Mouse (Mus musculus) embryo, embryonic 10 days (tissue): ENCODE measurements around the gene Olfml2b.

ENCODE experiments used
- DNase-seq: peaks from one replicate; pipeline ENCODE4 v3.0.0-alpha.2; 2015; ENCODE audit warnings: low spot score

Olfml2b gene

DNA sequence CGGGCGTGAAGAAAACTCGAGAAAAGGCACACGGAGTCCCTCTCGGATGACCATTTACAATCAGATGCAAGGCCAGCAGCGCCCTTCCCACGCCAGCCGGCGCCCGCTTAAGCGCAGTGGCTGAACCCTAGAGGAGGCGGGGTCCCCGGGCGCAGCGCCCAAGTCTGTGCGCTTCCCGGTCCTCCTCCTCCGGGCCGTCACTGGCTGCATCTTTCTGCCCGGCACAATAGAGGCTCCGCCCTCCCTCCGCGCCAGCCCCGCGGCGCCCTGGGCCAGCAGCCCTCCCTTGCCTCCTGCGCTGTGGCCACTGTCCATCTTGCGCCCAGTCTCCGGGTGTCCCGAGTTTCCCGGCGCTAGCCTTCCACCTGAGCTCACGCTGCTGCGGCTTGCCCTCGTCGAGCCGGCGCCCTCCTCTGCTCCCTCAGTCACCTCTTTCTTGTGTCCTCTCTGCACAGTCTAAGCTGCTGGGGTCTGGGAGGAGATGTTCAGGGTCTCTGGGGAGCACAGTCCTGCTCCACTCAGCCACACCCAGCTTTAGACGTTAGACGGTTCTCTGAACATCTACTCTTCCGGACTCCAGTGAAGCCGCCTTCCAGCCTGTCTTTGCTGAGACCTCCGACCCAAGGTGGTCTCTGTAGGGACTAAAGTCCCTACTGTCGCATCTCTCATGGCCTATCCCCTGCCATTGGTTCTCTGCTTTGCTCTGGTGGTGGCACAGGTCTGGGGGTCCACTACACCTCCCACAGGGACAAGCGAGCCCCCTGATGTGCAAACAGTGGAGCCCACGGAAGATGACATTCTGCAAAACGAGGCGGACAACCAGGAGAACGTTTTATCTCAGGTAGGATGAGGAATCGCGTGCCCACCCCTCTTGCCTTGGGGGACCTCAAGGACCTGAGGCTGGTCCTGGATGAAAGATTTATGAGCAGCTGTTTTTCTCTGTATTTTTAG is at the start of gene Olfml2b:
Gene Olfml2b (plus strand): TSS at position 278 of the 951 bp plus-strand sequence.
- DNase-seq: peak; percentile 94

DNA sequence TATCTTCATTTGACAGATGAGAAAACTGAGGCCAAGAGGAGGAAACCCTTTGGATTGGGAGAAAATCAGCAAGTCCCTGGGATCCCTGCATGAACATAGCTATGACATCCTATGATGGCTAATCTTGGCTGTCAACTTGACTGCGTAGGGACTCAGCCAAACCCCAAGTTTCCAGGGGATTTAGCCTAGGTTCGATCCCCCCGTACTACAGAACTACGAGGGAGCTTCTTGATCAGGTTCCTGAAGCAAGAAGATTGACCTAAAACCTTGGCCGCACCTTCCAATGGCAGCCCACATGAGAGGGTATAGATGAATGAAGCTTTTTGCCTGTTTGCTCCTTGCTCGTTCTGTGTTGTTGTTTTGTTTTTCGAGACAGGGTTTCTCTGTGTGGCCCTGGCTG is 49.8 kb upstream of the Olfml2b start:
- no peak for DNase-seq

DNA sequence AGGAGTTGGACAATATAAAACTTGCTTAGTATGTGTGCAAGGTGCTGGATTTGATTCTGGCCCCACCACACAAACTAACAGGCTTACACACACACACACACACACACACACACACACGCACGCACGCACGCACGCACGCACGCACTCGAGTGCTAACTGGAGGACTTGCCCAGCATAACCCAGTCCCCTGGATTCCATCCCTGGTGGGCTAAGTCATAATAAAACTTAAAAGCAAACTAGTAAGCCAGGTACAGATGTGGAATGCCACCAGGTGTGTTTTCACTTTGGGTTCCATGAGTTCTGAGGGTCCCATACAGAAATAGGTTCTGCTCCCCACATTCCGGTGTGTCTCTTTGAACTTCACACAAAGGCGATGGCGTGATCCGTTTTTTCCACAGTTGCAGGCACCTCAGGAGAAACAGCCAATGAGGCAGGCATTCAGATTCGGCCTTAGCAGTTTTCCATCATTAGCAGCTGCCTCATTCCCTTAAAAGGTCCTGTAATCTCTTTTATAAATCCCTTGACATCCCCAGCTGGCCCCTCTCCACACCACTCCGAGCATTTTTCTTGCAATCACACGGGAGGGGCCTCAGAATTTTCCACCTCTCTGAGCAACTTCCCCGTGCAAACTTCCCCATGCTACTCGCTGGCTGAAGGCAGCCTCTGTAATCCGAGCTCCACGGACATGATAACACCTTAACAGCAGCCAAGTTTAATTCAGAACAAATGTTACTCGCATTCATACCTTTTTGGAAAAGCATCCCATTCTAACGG is 38.9 kb upstream of the Olfml2b start:
- DNase-seq: no peak

DNA sequence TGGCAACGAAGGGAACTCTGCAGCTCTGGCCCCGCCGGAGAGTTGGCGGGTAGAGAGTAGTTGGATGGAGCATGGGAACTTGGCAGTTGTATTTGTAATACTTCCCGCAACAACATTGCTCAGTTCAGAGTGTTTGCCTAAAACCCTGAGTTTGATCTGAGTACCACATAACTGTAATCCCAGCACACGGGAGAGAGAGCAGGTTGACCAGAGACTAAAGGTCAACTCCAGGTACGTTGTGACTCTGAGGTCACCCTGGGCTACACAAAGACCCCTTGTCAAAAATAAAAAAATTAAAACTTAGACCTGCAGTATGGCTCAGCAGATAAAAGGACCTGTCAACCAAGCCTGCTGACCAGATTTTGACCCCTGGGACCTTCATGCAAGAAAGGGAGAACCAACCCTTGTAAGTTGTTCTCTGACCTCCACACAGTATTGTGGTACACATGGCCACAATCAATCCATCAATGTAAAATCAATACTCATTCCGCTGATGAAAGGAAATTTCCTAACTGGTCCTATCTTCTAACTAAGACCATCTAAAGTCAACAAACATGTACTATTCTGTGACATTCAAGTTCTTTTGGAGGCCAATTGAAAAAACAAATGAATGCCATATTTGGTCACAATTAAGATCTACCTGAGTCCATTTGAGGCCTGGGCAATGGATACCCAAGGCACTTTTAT is 37.0 kb upstream of the Olfml2b start:
- no peak for DNase-seq

DNA sequence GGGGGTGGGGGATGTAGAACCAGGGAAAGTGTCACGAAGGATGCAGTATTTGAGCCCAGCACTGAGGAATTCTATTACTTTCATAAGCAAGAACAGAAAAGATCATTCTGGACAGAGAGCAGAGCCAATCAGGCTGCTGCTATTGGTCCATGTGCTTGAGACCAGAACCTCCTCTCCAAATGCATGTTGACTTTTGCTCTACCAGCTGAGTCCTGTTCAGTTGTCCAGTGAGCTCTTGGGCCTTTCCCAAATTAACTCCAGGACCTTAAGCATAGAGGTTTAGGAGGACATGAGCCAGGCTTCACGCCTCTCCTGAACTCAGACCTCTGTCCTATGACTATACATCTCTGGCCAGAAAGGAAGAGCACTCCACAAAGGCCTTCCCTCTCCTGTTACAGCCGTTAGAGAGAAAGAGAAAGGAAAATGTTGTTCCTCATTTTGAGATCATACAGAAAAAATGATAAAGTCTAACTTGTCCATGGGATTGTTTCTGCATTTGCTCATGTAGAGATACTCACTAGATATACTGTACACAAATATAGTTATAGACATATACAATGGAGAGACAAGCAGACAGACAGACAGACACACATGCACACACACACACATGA is 35.8 kb upstream of the Olfml2b start:
- no peak for DNase-seq

DNA sequence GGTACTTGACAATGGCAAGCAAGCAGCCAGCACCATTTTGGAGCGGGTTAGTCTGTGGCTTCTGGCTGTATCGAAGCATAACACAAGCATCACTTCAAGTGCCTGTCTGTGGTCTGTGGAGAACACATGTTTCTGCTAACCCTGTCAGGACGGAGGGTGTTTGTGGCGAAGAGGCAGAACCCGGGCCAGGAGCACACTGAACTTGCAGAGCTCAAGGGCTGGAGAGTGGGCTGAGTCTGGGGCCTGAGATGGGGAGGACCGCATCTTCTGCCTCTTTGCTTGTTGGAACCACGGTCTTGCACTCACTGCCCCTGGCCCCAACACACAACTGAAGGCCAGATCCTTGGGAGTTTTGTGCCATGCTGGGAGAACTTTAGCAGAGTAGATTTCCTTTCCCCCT is 34.5 kb upstream of the Olfml2b start:
- no peak for DNase-seq

DNA sequence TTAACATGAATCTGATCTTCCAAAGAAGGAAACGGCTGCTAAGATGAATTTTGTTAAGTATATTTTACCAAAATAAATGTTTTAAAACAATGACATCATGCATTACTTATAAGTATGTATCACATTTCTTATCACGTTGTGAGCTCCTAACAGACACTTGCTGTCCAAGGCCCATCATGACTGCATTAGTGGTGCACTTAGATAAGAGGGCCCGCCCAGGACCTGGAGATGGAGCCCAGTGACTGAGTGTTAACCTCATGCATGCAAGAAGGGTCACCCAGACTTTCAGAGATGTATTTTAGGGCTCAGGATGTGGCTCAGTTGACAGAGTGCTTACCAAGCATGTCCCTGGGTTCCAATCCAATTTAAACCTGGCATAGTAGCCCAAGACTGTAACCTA is 34.0 kb upstream of the Olfml2b start:
- no peak for DNase-seq

DNA sequence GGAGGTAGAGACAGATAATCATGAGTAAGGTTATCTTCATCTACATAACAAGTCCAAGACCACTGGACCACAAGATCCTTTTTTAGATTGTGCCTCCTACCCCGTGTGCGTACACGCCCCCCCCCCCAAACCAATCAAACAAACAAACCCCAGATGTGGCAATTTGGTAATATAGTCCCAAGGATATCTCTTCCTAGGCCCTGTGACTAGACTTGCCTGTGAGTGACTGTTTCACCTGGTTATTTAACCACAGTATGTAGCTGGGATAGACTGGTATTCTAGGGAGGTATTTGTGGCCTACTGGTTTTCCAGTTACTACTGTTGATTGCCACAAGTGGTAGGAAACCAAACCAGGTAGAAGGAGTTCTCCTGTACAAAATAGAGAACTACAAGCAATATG is 33.6 kb upstream of the Olfml2b start:
- DNase-seq: no peak

DNA sequence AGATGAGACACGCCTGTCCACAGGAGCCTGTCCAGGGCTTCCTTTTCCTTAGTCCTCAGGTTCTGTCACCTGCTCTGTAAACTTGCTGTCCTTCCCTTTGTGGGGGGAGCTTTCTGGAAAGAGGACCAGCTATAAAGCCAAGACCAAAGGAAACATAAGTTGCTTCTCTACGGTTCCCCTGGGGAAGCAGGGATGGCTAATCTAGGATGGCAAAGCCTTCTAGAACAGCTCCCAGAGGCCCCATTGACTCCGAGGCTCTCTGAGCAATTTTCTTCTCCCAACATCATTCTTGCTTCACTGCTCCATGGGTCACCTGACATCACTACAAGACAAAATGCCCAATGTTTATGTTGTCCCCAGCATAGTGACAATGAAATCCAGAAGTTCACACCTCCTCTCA is 32.7 kb upstream of the Olfml2b start:
- no peak for DNase-seq

DNA sequence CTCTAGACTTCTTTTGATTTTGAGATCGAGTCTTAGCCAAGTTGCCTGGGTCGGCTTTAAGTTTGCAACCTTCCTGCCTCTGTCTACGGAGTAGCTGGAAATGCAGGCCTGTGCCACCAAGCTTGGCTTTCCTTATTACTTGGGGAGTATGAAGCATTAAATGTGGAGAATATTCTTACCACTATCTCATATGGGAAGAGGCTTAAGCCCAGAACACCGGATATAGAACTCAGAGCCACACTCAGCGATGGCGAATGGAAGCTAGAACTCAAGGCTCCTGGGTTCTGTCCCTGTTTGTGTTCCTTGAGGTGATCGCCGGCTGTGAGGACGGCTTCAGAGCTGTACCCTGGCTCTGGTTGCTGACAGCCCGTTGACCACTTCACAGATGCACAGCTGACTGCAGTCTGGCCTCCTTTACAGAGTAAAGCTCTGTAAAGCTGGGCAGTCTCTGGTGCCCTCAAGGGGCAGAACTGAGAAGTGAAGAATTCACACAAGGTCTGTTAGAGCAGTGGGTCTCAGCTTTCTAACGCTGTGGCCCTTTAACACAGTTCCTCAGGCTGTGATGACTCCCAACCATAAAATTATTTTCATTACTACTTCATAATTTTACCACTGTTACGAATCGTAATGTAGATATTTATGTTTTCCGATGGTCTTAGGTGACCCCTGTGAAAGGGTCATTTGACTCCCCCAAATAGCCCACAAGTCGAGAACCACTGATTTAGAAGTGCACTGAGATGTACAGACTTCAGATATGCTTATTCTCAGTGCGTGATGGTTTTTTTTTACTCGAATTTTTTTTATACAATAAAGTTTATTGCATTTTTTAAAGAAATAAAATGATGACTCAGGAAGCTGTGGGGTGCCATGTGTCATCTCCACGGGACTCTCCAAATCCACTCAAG is 31.1 kb upstream of the Olfml2b start:
- peak; percentile 84 for DNase-seq

DNA sequence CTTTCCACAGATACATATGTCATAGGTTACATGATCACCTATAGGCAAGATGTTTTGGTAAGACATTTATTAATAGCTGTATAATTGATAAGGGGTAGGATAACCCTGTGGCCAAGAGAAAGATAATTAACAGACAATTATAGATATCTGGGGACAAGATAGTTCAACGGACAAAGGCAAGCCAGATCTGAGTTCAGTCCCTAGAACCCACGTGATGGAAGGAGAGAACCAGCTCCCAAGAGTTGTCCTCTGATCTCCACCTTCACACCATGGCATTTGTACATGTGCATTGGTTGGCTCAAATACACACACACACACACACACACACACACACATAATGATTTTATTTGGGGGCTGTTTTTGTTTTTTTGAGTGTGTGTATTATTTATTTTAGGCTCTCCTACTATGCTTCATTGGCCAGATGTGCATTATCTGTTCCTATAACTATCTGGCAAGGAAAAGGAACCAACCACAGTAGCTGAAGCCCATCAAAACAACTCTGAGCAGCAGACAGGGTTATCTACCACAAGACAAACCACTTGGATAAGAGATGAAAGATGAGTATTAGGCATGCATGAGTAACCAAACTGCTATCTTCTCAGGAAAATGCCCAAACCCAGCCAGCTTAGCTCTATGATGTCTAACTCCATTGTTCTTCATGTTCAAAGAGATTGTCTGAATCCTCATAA is 24.5 kb upstream of the Olfml2b start:
- no peak for DNase-seq

DNA sequence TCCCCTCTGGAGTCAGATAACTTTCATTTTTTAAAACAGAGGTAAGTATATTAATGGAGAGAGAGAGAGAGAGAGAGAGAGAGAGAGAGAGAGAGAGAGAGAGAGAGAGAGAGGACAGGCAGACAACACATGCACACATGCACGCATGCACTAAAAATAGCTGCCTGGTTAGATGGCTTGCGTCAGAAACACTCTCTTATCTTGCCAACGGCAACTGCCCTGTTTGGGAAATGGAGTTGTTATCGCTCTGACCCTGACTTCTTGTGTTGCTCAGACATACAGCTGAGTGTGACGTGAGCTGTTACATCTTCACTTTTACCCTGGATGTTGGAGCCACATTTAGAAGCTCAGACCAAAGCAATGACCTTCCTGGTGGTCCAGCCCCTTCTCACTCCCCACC is 21.4 kb upstream of the Olfml2b start:
- DNase-seq: peak; percentile 57

DNA sequence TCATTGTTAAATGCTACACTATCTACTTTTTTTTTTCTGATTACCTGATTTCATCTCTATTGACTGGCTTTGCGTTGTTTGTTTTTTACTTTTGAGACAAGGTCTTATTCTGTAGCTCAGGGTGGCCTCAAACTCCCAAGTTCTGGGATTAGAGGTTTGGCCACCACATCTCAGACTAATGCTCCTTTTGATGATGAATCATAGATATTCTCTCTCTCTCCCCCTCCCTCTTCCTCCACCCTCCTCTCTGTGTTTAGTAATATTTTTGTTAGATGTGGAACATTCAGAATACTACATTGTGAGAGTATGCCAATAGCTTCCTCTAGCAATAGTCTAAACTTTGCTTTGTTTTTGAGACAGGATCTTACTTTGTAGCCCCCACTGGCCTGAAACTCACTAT is 20.9 kb upstream of the Olfml2b start:
- DNase-seq: no peak

DNA sequence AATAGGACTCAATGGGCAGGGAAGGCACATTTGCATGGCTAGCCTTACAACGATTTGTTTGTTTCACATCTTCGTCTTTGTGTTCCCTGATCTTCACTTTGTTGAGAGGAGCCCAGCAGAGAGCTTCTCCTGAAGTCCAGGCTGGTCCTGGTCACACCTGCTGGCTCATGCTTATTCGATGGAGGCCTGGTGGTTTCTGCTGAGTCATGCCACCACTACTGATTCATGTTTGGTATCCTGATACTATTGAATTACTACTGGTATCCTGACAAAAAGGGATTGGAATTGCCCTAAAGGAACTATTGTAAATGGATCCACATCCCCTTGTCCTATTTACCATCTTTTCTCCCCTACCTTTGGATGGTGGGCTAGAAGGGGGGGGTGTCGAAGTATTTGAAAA is 13.8 kb upstream of the Olfml2b start:
- DNase-seq: no peak

DNA sequence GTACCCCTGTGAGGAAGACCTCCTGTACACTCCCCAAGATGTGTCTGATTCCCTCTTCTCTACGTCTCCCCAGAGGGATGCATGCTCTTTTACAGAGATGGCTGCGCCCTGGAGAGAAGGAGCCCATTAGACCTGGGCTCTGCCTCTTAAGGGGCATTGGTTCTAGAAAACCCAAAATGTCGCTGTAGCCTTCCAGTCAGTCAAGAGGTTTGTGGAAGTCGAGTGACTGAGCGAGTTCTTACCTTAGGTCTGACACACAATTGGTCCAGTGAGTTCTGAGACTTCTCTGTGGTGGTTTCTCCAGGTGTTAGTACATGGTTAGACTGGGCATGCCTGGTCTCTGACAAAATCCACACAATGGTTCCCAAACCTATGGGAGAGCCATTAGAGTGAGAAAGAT is 12.8 kb upstream of the Olfml2b start:
- no peak for DNase-seq

DNA sequence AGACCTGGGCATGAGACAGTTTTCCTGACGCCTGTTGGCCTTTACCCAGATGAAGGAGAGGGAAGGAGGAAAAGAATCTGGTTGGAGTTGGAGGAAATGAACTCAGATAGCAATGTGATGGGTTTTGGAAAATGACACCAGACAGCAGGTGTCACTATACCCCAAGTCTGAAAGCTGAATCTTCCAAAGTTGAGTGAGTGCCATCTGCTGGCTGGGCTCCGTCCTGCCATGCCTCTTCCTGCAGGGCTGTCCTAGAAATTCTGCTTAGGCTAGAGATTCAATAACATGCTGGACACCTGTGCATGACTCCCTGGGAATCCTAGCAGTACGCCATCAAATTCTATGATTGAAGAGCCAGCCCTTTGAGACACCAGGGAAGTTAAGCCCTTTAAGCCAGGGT is 11.9 kb upstream of the Olfml2b start:
- peak; percentile 88 for DNase-seq

DNA sequence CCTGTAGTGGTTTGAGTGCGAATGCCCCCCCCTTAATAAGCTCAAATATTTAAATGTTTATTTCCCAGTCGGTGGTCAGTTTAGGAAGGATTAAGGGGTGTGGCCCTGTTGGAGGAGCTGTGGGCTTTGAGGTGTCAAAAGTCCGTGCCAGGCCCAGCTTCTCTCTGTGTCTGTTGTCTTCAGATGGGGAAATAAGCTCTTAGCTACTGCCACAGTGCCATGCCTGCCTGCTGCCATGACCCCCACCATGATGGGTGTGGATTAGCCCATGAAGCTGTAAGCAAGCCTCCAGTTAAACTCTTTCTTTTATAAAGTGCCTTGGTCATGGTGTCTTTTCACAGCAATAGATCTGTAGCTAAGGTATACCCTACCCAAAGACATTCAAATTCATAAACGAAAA is 11.5 kb upstream of the Olfml2b start:
- DNase-seq: no peak

DNA sequence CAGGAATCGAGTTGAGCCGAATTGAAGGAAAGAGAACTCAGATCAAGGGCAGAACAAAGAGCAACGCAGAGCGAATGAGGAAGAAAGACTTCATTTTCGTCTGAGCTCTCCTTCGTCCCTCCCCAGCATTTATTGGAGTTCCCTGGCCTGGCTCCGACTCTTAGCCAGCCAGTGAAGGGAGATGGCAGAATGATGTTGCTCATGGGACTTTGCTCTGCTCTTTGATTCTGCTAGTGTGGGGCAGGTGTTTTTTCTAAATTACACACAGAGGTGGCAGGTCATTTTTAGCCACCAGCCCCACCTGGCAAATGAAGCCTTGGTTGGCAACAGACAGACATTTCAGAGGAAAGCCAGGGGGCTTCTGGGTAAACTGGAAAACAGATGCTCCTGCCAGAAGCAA is 5.4 kb upstream of the Olfml2b start:
- no peak for DNase-seq

DNA sequence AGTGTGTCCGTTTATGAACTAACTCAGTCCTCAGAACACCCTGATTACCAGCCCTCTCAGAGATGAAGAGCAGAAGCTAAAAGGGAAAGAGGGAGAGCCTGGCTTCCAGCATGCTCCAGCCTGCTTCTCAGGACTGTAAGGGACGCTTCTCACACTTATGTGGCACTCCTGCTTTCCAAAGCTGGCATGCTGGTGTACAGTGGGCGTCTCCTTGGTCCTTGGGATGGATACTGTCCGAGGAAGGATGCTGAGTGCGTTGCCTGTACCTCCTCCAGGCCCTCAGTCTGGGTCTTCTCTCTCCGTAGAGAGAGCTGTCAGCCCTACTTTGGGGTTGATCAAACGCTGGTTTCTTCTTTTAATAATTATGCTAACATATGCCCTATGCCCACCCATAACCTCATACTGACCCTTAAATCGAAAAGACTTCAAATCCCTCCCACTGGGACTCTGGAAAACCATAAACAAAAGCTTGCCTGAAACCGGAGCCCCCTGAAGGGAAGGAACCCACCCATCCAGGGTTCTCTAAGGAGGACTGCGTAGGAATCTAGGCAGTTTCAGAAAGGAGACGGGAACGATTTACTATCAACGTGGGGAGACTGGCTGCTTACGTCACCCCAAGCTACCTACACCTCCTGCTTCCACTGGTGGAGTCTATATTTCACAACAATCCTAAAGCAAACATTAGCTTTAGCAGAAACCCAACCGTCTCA is 1.7 kb downstream of the Olfml2b start:
- no peak for DNase-seq
